Mouse (Mus musculus): ENCODE measurements around the gene Msi2. TPM values are rescaled to one million over a fixed set of nuclear protein-coding genes. Genes with fewer than 3 reads are reported as not detected.

Msi2 gene
- total and polyA plus RNA-seq, 2 experiments from 2014 or later = 22.1 to 94.6 TPM

- peaks cover 23% of the 10 kb centered on the region for H3K4me1 ChIP-seq (ENCODE audit: control insufficient read depth, insufficient read depth)
- no peaks in the 10 kb centered on the region for H3K9me3 ChIP-seq (replicated peaks; ENCODE audit: control insufficient read depth, low read length)
- no peak overlapping the region for H3K4me3 ChIP-seq (ENCODE audit: low read depth, low read length)
- TF ChIP-seq CTCF (IDR thresholded peaks at IDR 0.05; ENCODE audit: low read depth) = no peak
- TF ChIP-seq EP300 (IDR thresholded peaks at IDR 0.05; ENCODE audit: low read depth) = no peak
- no peaks in the 10 kb centered on the region for H3K27me3 ChIP-seq (ENCODE audit: control insufficient read depth, insufficient read depth, low read length)
- ATAC-seq (ENCODE audit: insufficient read depth, low read depth) (no peak), DNase-seq (ENCODE audit: low spot score) (no peak)
- H3K27ac ChIP-seq (ENCODE audit: low read depth) = no peak overlapping the region
- 91% methylated on average over 2 of the region's 2 CpGs for WGBS
- no peaks in the 10 kb centered on the region for H3K36me3 ChIP-seq (replicated peaks; ENCODE audit: control insufficient read depth, insufficient read depth, low read length)
- H3K4me2 ChIP-seq (ENCODE audit: low read depth, low read length) = no peak overlapping the region
- no peak overlapping the region for H3K9ac ChIP-seq (replicated peaks; ENCODE audit: low read depth, low read length)
Observed at GRCm38 (mm10) chr11:88436596-88436995, 281.7 kb downstream of the Msi2 start.

DNA sequence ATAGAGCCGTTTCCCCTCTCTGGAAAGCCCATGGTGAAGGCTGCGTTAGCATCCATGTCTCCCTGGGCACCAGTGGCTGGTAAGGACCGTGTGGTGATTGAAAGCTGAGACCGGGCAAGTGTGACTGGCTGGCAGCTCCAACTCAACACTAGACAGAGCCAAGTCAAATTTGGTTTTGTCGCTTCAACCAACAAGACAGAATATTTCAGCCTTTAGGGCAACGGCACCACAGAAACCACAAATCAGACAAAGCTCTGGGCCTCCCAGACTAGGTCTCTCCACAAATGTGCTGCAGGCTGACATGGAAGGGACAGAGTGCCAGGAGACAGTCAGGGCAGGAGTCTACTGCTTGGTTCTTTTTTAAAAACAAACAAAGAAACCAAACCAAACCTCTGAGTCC lies 282.8 kb downstream of the Msi2 start:
- TF ChIP-seq CTCF (IDR thresholded peaks at IDR 0.05; ENCODE audit: low read depth) (no peak), EP300 (IDR thresholded peaks at IDR 0.05; ENCODE audit: low read depth) (no peak)
- Histone ChIP-seq H3K36me3 (replicated peaks; ENCODE audit: control insufficient read depth, insufficient read depth, low read length) (no peaks in the 10 kb centered on the region), H3K9ac (replicated peaks; ENCODE audit: low read depth, low read length) (no peak overlapping the region), H3K4me3 (ENCODE audit: low read depth, low read length) (no peak overlapping the region), H3K4me2 (ENCODE audit: low read depth, low read length) (no peak overlapping the region), H3K27ac (ENCODE audit: low read depth) (no peak overlapping the region), H3K27me3 (ENCODE audit: control insufficient read depth, insufficient read depth, low read length) (no peaks in the 10 kb centered on the region), H3K4me1 (ENCODE audit: control insufficient read depth, insufficient read depth) (peaks cover 27% of the 10 kb centered on the region), H3K9me3 (replicated peaks; ENCODE audit: control insufficient read depth, low read length) (no peaks in the 10 kb centered on the region)
- no peak for DNase-seq (ENCODE audit: low spot score)
- no peak for ATAC-seq (ENCODE audit: insufficient read depth, low read depth)
- 77% methylated on average over 6 of the region's 6 CpGs for WGBS

DNA sequence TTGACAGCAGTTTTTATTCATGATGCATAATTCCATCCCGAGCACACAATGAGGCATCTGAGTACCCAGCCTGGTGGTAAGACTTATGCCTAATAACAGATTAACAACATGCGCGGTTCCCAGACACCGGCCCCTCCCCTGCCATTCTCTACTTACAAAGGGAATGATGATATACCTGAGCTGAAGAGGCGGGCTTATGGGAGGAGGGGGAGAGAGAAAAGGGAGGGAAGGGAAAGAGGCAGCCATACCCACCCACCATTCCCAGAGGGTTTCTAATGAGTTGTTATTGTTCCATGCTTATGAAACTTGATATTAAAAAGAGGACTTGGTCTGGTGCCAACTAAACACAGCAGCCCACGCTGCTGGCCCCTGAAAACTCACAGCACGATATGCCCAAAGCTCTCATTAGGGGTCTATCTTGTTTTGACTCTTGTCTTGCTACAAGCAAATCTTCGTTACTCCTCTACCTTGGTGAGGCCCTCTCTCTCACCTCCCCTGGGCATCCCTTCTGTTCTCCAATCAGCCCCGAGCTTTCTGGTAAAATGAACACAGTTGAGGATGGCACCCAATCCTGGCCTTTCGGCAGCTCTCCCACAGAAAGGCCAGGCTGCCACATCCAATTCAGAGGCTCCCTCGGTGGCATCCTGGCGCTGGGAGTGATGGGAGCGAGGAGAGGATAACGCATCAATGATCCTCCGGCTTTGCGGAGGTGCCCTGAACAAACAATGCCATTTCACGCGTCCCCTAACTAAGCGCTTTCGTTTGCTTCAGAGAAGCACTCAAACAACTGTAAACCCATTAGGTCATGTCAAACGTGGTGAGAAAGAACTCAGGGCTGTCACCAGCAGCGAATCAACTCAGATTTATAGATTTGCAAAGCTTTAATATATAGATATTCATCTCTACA lies 286.7 kb downstream of the Msi2 start:
- Histone ChIP-seq H3K27ac (ENCODE audit: low read depth) (no peak overlapping the region), H3K27me3 (ENCODE audit: control insufficient read depth, insufficient read depth, low read length) (no peaks in the 10 kb centered on the region), H3K9ac (replicated peaks; ENCODE audit: low read depth, low read length) (no peak overlapping the region), H3K36me3 (replicated peaks; ENCODE audit: control insufficient read depth, insufficient read depth, low read length) (no peaks in the 10 kb centered on the region), H3K4me1 (ENCODE audit: control insufficient read depth, insufficient read depth) (0 out of 2 replicates have a peak, but pooled peaks cover 6% of the 10 kb centered on the region), H3K4me3 (ENCODE audit: low read depth, low read length) (no peak overlapping the region), H3K9me3 (replicated peaks; ENCODE audit: control insufficient read depth, low read length) (no peaks in the 10 kb centered on the region), H3K4me2 (ENCODE audit: low read depth, low read length) (no peak overlapping the region)
- 72% methylated on average over 22 of the region's 22 CpGs for WGBS
- DNase-seq (ENCODE audit: low spot score) (no peak), ATAC-seq (ENCODE audit: insufficient read depth, low read depth) (no peak)
- TF ChIP-seq EP300 (IDR thresholded peaks at IDR 0.05; ENCODE audit: low read depth) = no peak
- TF ChIP-seq CTCF (IDR thresholded peaks at IDR 0.05; ENCODE audit: low read depth) = no peak

- ATAC-seq (ENCODE audit: insufficient read depth, low read depth) (no peak), DNase-seq (ENCODE audit: low spot score) (no peak)
- no peaks in the 10 kb centered on the region for H3K36me3 ChIP-seq (replicated peaks; ENCODE audit: control insufficient read depth, insufficient read depth, low read length)
- H3K9ac ChIP-seq (replicated peaks; ENCODE audit: low read depth, low read length) = no peak overlapping the region
- H3K27ac ChIP-seq (ENCODE audit: low read depth) = no peak overlapping the region
- no peaks in the 10 kb centered on the region for H3K27me3 ChIP-seq (ENCODE audit: control insufficient read depth, insufficient read depth, low read length)
- H3K4me2 ChIP-seq (ENCODE audit: low read depth, low read length) = no peak overlapping the region
- no peak for TF ChIP-seq CTCF (IDR thresholded peaks at IDR 0.05; ENCODE audit: low read depth)
- TF ChIP-seq EP300 (IDR thresholded peaks at IDR 0.05; ENCODE audit: low read depth) = no peak
- H3K9me3 ChIP-seq (replicated peaks; ENCODE audit: control insufficient read depth, low read length) = no peaks in the 10 kb centered on the region
- H3K4me3 ChIP-seq (ENCODE audit: low read depth, low read length) = no peak overlapping the region
- H3K4me1 ChIP-seq (ENCODE audit: control insufficient read depth, insufficient read depth) = peaks cover 14% of the 10 kb centered on the region; the same call in 1 of the 2 replicates
- WGBS = 80% methylated on average over 8 of the region's 8 CpGs
Observed at GRCm38 (mm10) chr11:88430292-88430691, 288.0 kb downstream of the Msi2 start.

- Histone ChIP-seq H3K36me3 (replicated peaks; ENCODE audit: control insufficient read depth, insufficient read depth, low read length) (no peaks in the 10 kb centered on the region), H3K27ac (ENCODE audit: low read depth) (no peak overlapping the region), H3K4me2 (ENCODE audit: low read depth, low read length) (no peak overlapping the region), H3K9ac (replicated peaks; ENCODE audit: low read depth, low read length) (no peak overlapping the region), H3K4me3 (ENCODE audit: low read depth, low read length) (no peak overlapping the region), H3K27me3 (ENCODE audit: control insufficient read depth, insufficient read depth, low read length) (no peaks in the 10 kb centered on the region), H3K4me1 (ENCODE audit: control insufficient read depth, insufficient read depth) (peaks cover 21% of the 10 kb centered on the region; the same call in 1 of the 2 replicates), H3K9me3 (replicated peaks; ENCODE audit: control insufficient read depth, low read length) (no peaks in the 10 kb centered on the region)
- no peak; the same call in 1 of the 2 replicates for TF ChIP-seq CTCF (IDR thresholded peaks at IDR 0.05; ENCODE audit: low read depth)
- no peak for TF ChIP-seq EP300 (IDR thresholded peaks at IDR 0.05; ENCODE audit: low read depth)
- ATAC-seq (ENCODE audit: insufficient read depth, low read depth) (no peak), DNase-seq (ENCODE audit: low spot score) (no peak)
- WGBS = 89% methylated on average over 6 of the region's 6 CpGs
Observed at GRCm38 (mm10) chr11:88429680-88430079, 288.6 kb downstream of the Msi2 start.
